Mouse (Mus musculus) midbrain, embryonic 13.5 days (tissue): ENCODE measurements around the gene Sez6l. TPM values are rescaled to one million over a fixed set of nuclear protein-coding genes. Genes with fewer than 3 reads are reported as not detected.
A peak's percentile ranks its signal among the peaks of the same experiment; 100 is the strongest.

ENCODE experiments used
- ATAC-seq: fragments of 200-750 bp; cut with Nextera tagmentation; 2 replicates; pipeline ENCODE4 v1.8.0; 2017; ENCODE audit warnings: mild to moderate bottlenecking, moderate TSS enrichment, moderate library complexity
- H3K27ac ChIP-seq: fragments of 300-500 bp; sonication (generic); 2 replicates; pipeline ENCODE4 v1.5.1; 2015; ENCODE audit warnings: inconsistent platforms, mild to moderate bottlenecking, moderate library complexity
- H3K27me3 ChIP-seq: fragments of 300-500 bp; sonication (generic); 2 replicates; pipeline ENCODE4 v1.6.1; 2015; ENCODE audit warnings: mild to moderate bottlenecking, inconsistent platforms
- H3K36me3 ChIP-seq: fragments of 300-500 bp; sonication (generic); 2 replicates; pipeline ENCODE4 v1.6.1; 2015; ENCODE audit warnings: mild to moderate bottlenecking, inconsistent platforms
- H3K4me1 ChIP-seq: fragments of 300-500 bp; sonication (generic); replicated peaks from 2 replicates; pipeline ENCODE4 v1.6.1; 2015; ENCODE audit warnings: inconsistent platforms
- H3K4me2 ChIP-seq: fragments of 300-500 bp; sonication (generic); replicated peaks from 2 replicates; pipeline ENCODE4 v1.6.1; 2015; ENCODE audit warnings: moderate library complexity, mild to moderate bottlenecking, inconsistent platforms
- H3K4me3 ChIP-seq: fragments of 300-500 bp; sonication (generic); replicated peaks from 2 replicates; pipeline ENCODE4 v1.5.1; 2015; ENCODE audit warnings: mild to moderate bottlenecking, inconsistent platforms
- H3K9ac ChIP-seq: fragments of 300-500 bp; sonication (generic); replicated peaks from 2 replicates; pipeline ENCODE4 v1.6.1; 2015; ENCODE audit warnings: mild to moderate bottlenecking, inconsistent platforms
- H3K9me3 ChIP-seq: fragments of 300-500 bp; sonication (generic); 2 replicates; pipeline ENCODE4 v1.6.1; 2016; ENCODE audit warnings: mild to moderate bottlenecking, inconsistent platforms
- WGBS: fragments of 180-500 bp; shearing (Covaris S2); methylation state at CpG from one replicate; pipeline ENCODE4 v1.1.7; 2015; 5-methylcytosine and 5-hydroxymethylcytosine counted together
- polyA plus RNA-seq: library from polyadenylated mRNA; unstranded; fragments of >200 nt; fragmentation: Nextera tagmentation; extraction: Ambion mirVana; gene quantifications from 2 replicates; pipeline ENCODE4 v1.2.1, GENCODE M21; 2015

Gene Sez6l
- polyA plus RNA-seq, 1 experiment from 2014 or later, result 41.6 TPM

DNA sequence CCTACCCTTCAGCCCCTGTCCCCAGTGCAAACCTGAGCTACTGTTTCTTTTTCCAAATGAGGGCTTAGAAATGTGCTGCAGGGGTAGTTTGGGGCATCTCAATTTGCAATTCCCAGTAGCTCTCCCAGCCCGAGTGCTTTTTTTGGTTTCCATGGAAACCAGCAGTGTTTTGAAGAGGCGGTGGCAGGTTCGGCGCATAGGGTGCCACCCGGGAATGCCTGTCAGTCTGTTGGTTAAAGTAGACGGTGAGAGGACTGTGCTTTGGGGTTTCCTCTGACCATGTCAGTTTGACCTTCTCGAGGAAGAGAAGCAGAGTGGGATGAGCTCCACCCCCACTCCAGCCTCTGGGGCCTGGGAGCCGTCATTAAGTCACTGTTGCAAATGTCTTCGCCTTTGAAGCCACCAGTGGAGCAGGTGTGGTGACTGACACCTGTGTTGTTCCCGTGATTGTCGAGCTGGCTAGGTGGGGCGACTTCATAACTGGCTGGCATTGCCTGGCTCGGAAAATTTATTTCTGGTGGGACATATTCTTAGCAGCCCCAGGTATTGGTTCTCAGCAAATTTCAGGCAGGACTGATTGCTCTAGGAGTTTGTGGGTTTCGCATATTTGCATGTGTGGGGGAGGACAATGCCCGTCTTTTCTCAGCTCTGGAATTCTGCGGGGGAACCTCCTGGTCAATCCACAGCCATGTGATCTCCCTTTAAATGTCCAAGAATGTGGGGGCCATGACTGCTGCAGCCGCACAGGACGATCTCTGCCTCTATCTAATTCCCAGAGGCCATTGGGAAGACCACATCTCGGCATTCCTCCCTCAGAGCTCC lies 165.3 kb downstream of the Sez6l start:
- ATAC-seq, result peak; percentile 79
- H3K27ac ChIP-seq, result peak overlapping the region; percentile 93
- no peaks in the 10 kb centered on the region; the same call in 1 of the 2 replicates for H3K9me3 ChIP-seq
- peaks cover 55% of the 10 kb centered on the region for H3K4me1 ChIP-seq
- WGBS, result 9% methylated on average over 19 of the region's 19 CpGs
- peak overlapping the region; percentile 44 for H3K4me2 ChIP-seq
- no peaks in the 10 kb centered on the region; the same call in 1 of the 2 replicates for H3K27me3 ChIP-seq
- H3K9ac ChIP-seq, result peak overlapping the region; percentile 28; the same call in 1 of the 2 replicates
- H3K4me3 ChIP-seq, result peak overlapping the region; percentile 15; the same call in 1 of the 2 replicates
- H3K36me3 ChIP-seq, result no peaks in the 10 kb centered on the region

DNA sequence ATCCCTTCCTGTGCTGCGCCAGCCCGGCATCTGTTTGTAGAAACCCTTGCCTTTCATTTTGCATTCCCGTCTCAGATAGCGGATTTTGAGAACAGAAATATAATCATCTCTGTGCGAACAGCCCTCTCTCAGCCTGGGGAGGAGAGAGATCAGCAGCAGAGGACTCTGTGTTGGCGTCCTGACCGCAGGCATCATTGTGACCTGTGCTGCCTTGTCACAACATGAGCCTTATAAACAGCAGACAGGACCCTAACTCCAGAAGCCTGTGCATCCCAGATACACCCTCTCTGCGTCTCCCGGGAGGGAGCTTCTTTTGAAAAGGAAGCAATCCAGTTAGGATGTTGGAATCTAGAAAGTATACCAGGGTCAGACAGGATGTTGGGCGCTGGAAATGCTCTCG lies 165.9 kb downstream of the Sez6l start:
- ATAC-seq, result peak; percentile 61

DNA sequence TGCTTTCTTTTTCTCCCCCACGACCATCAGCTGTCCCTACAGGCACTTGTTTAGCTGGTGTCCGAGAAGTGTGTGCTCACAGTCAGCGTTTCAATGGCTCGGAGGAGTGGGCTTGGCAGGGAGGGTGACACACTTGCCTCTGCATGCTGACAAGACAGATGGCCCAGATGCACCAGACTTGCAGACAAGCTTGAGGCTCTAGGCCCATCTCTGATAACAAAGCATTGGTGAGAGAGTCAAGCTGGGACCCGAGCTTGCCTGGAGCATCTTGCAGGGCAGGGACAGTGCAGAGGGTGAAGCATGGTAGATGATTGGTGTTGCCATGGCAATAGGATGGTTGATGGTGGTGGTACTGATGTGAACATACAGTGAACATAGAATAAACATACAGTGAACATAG lies 167.7 kb downstream of the Sez6l start:
- 62% methylated on average over 5 of the region's 5 CpGs for WGBS
- no peaks in the 10 kb centered on the region; the same call in 1 of the 2 replicates for H3K27me3 ChIP-seq
- no peak for ATAC-seq
- no peak overlapping the region for H3K9ac ChIP-seq
- H3K4me1 ChIP-seq, result peaks cover 39% of the 10 kb centered on the region
- no peak overlapping the region for H3K4me2 ChIP-seq
- peak overlapping the region; percentile 93 for H3K27ac ChIP-seq
- H3K9me3 ChIP-seq, result no peaks in the 10 kb centered on the region; the same call in 1 of the 2 replicates
- H3K36me3 ChIP-seq, result no peaks in the 10 kb centered on the region
- no peak overlapping the region for H3K4me3 ChIP-seq

More for the DNA sequence above, 165.9 kb downstream of the Sez6l start:
- H3K4me1 ChIP-seq, result peaks cover 49% of the 10 kb centered on the region
- H3K4me3 ChIP-seq, result 0 out of 2 replicates have a peak overlapping the region, but pooled peaks have one; percentile 15
- H3K9ac ChIP-seq, result peak overlapping the region; percentile 5; the same call in 1 of the 2 replicates
- H3K36me3 ChIP-seq, result no peaks in the 10 kb centered on the region
- peak overlapping the region; percentile 93 for H3K27ac ChIP-seq
- H3K4me2 ChIP-seq, result peak overlapping the region; percentile 44
- H3K27me3 ChIP-seq, result no peaks in the 10 kb centered on the region; the same call in 1 of the 2 replicates
- 22% methylated on average over 11 of the region's 11 CpGs for WGBS
- H3K9me3 ChIP-seq, result no peaks in the 10 kb centered on the region; the same call in 1 of the 2 replicates

DNA sequence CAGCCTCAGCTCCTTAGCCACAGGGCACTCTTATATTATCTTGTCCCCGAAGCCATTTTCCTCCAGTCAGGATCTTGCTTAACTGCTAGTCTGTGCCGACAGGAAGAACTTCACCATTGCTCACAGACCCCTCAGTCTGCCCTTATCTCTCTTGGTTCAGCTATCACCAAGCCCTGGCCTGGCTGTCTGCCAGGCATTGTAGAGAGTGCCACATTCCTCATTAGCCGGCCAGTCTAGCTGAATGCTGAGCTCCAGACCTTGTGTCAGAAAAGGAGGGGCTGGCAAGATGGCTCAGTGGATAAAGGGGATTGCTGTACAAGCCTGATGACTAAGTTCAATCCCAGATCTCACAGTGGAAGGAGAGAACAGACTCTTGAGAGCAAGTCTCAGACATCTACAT lies 171.0 kb downstream of the Sez6l start:
- no peak for ATAC-seq
- Histone ChIP-seq H3K27ac (no peak overlapping the region), H3K9me3 (no peaks in the 10 kb centered on the region), H3K9ac (no peak overlapping the region), H3K4me2 (no peak overlapping the region), H3K36me3 (no peaks in the 10 kb centered on the region), H3K4me1 (peaks cover 21% of the 10 kb centered on the region), H3K27me3 (no peaks in the 10 kb centered on the region), H3K4me3 (no peak overlapping the region)
- WGBS, result 69% methylated on average over 3 of the region's 3 CpGs

DNA sequence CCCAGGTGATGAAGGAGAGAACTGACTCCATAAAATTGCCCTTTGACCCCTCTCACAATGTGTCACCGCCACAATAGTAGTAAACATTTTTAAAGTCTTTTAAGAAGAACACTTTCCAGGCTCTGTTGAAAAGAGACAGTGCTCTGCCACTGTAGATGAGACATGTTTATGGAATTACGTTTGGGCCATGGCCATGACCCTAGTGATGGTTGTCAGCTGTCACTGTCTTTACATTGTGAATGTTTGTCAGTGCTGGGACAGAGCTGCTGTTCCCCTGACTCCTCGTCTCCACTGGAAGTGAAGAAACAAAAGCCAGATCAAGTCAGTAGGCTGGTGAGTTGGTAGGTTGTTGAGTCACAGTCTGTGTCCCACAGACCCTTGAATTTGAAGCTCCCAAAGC lies 174.5 kb downstream of the Sez6l start:
- H3K36me3 ChIP-seq, result no peaks in the 10 kb centered on the region
- ATAC-seq, result no peak
- H3K27ac ChIP-seq, result no peak overlapping the region
- no peaks in the 10 kb centered on the region for H3K9me3 ChIP-seq
- no peaks in the 10 kb centered on the region for H3K4me1 ChIP-seq
- H3K9ac ChIP-seq, result no peak overlapping the region
- H3K4me2 ChIP-seq, result no peak overlapping the region
- WGBS, result 68% methylated on average over 3 of the region's 3 CpGs
- no peak overlapping the region for H3K4me3 ChIP-seq
- H3K27me3 ChIP-seq, result no peaks in the 10 kb centered on the region

DNA sequence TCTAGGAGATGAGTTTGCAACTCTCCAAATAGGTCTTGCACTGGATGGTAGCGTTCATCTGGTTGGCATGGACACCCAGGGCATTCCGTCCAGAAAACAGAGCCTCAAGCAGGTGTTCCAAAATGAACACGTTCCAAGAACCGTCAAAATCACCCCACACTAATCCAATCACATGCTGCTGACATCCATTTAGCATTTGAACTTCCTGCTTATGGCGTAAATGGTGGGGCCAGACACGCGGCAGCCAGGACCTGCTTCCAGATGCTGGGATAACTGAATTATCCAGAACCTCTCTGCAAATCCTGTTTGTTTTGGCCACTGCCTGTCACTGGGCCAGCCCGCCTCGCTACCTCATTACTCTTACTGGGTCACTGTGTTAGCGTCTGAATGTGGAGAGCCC lies 177.7 kb downstream of the Sez6l start:
- Histone ChIP-seq H3K27me3 (no peaks in the 10 kb centered on the region), H3K9me3 (no peaks in the 10 kb centered on the region), H3K4me2 (no peak overlapping the region), H3K36me3 (no peaks in the 10 kb centered on the region), H3K9ac (no peak overlapping the region), H3K4me3 (no peak overlapping the region), H3K4me1 (peaks cover 10% of the 10 kb centered on the region), H3K27ac (no peak overlapping the region)
- 67% methylated on average over 10 of the region's 10 CpGs for WGBS
- ATAC-seq, result no peak

DNA sequence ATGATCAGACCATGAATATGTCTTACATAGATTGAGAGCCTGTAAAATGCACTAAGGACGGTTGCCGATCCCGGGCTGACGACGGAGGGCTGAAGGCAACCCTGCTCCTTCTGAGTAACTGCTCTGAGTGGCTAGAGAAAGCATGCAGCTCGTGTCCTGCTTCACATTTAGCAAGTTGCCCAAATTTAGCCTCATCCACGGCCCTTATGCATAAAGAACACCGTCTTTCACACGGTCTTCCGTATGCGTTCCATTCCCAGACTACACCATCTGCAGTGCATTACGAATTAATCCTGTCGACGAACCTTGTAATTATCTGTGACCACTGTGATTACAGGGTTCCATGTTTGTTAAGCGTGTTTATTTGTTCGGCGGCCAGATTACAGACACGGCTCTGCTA lies 180.9 kb downstream of the Sez6l start:
- H3K4me1 ChIP-seq, result peaks cover 42% of the 10 kb centered on the region
- H3K4me2 ChIP-seq, result no peak overlapping the region
- H3K27me3 ChIP-seq, result no peaks in the 10 kb centered on the region
- peak overlapping the region; percentile 57; the same call in 1 of the 2 replicates for H3K27ac ChIP-seq
- H3K9me3 ChIP-seq, result no peaks in the 10 kb centered on the region
- no peak for ATAC-seq
- 70% methylated on average over 18 of the region's 18 CpGs for WGBS
- H3K36me3 ChIP-seq, result peaks cover 9% of the 10 kb centered on the region
- H3K9ac ChIP-seq, result no peak overlapping the region
- H3K4me3 ChIP-seq, result no peak overlapping the region

DNA sequence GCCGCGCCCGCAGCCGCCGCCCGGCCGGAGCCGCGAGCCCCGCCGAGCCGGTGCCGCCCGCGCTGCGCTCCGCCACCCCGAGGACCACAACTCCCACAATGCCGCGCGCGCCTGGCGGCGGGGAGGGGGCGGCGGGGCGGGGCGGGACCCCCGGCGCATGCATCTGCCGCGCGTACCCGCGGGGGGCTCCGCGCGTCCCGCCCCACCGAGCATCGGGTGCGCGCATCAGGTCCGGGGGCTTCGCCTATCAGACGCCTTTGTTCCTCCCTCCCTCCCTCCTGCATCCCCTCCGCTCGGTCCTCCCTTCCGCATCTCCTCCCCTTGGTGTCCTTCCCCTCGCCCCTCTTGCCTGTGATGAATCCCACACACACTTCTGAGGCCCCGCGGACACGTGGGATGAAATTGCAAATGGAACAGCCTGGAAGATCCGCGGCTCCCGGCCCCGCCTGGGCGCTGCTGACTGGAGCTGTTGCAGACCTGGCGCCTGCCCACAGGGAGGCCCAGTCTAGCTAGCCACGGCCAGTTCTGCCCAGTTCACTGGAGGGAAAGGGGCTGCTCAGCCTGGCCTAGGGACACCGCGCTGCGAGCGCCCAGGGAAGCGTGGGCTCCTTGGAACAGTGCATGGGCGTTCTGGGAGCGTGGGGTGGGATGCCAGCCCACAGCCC lies 182.1 kb downstream of the Sez6l start, which contains the start of gene Asphd2:
Gene Asphd2 (minus strand): TSS at position 88 of the 665 bp plus-strand sequence.
- WGBS, result under 1% methylated on average over 45 of the region's 67 CpGs
- Histone ChIP-seq H3K36me3 (peaks cover 18% of the 10 kb centered on the region), H3K9me3 (no peaks in the 10 kb centered on the region), H3K4me1 (peaks cover 51% of the 10 kb centered on the region), H3K27ac (peak within 1 kb of the TSS; percentile 94), H3K9ac (peak within 1 kb of the TSS; percentile 86), H3K4me3 (peak within 1 kb of the TSS; percentile 74), H3K27me3 (no peaks in the 10 kb centered on the region), H3K4me2 (peak within 1 kb of the TSS; percentile 93)
- peak; percentile 90 for ATAC-seq

DNA sequence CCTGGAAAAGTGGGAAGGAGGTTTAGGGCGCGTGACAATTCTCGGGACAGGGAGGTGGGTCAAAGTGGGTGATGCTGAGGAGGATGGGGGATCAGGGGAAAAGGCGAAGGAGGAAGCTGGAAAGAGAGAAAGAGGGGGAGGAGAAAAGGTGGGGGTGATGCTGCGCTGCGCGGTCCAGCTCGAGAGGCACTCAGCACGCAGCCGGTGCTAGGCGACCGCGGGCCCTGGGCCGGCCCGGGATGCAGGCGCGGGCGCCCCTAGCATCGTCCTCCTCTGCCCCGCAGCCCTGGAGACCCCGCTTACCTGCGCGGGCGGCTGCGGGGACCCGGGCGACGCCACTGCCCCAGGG lies 182.6 kb downstream of the Sez6l start:
- H3K4me3 ChIP-seq, result peak overlapping the region; percentile 74
- 1% methylated on average over 18 of the region's 28 CpGs for WGBS
- peaks cover 56% of the 10 kb centered on the region for H3K4me1 ChIP-seq
- peak; percentile 83 for ATAC-seq
- peaks cover 24% of the 10 kb centered on the region for H3K36me3 ChIP-seq
- no peaks in the 10 kb centered on the region for H3K9me3 ChIP-seq
- H3K27me3 ChIP-seq, result no peaks in the 10 kb centered on the region
- H3K4me2 ChIP-seq, result peak overlapping the region; percentile 93
- H3K27ac ChIP-seq, result peak overlapping the region; percentile 94
- peak overlapping the region; percentile 86 for H3K9ac ChIP-seq

DNA sequence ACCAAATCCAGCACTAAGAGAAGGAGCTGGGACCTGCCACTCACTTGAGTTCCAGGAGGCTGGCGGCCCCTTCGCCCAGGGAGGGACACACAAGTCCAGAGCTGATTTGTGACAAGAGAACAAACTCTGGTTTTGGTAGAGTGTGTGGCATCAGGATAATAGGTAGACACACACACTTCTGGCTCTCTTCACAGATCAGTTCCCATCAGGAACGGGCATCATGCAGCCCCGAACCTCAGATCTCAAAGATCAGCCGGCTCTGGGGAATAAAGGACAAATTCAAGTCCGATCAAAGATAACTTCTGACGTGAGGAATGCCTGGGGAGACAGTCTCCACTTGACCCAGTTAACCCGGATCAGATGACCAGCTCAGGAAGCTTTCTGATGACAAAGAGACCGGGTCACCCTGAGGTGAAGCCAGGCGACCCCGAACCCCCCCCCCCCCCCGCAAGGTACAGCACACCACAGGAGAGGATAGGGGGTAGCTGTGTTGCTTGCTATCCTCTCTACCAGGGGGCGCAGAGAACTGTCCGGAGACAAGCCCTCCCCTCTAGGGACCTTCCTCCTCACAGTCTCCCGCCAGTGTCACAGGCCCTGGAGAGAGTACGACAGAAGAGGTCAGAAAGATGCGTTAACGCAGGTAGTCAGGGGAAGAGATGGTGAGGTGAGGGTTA lies 183.1 kb downstream of the Sez6l start:
- ATAC-seq, result peak; percentile 28

DNA sequence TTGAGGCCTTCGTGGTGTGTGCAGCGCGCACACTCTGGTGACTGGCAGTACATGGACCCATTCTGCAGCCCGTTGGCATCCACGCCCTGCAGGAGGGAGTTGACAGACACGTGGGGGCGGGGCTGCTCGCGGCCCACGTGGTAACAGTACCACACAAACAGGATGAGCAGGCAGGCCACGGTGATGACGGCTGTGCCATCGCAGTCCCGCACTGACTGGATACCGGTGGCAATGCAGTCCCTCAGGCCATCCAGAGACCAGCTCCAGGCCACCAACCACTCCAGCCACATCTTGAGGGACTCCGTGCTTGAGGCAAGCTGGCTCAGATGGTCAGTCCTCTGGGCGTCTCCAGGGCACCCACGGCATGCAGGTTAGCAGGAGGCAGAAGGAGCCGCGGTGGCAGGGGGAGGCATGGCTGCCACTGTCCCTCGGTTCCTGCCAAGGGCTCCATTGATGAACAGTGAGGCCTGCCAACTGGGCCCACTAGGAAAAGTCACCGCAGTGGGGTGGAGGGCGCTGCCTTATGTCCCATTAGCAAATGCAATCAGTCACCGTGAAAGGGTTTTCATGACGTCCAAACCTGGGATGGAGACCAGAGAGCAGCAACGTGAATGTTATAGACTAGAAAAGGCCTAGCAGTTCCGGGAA lies 185.2 kb downstream of the Sez6l start:
- Histone ChIP-seq H3K9ac (peak overlapping the region; percentile 28; the same call in 1 of the 2 replicates), H3K4me1 (peaks cover 66% of the 10 kb centered on the region), H3K4me2 (0 out of 2 replicates have a peak overlapping the region, but pooled peaks have one; percentile 15), H3K4me3 (no peak overlapping the region), H3K36me3 (peaks cover 47% of the 10 kb centered on the region), H3K9me3 (no peaks in the 10 kb centered on the region), H3K27me3 (no peaks in the 10 kb centered on the region), H3K27ac (no peak overlapping the region)
- WGBS, result 77% methylated on average over 27 of the region's 27 CpGs
- no peak for ATAC-seq

More for the DNA sequence above, 183.1 kb downstream of the Sez6l start:
- 9% methylated on average over 17 of the region's 18 CpGs for WGBS
- Histone ChIP-seq H3K9me3 (no peaks in the 10 kb centered on the region), H3K4me3 (peak overlapping the region; percentile 74), H3K27ac (peak overlapping the region; percentile 94), H3K4me2 (peak overlapping the region; percentile 93), H3K9ac (peak overlapping the region; percentile 86), H3K4me1 (peaks cover 61% of the 10 kb centered on the region), H3K27me3 (no peaks in the 10 kb centered on the region), H3K36me3 (peaks cover 29% of the 10 kb centered on the region)
